Comparison of ENCODE assay signal across 24 mouse cellular contexts in genomic region chr15:4836354-4836753, GRCm38 (mm10).
"Had no signal": no experiment of that assay in that cellular context is flagged by ENCODE, and none has a peak within 500 bp of the region (broad histone marks: within the 10 kb centered on the region; RNA-seq: fewer than 3 reads in every experiment).

No protein-coding gene starts in this region.

- ATAC-seq: hindbrain, postnatal 0 days; intestine, embryonic 16.5 days had no signal

- DNase-seq: gastrocnemius, postnatal 14 days; gastrocnemius, postnatal 36 days; heart, adult 18-20 months; heart, postnatal 10 days; kidney, adult 11 months; kidney, adult 2 months; kidney, adult 9 months; kidney, postnatal 14 days; kidney, postnatal 4 days; liver; liver, embryonic 13.5 days had no signal

- H3K9ac ChIP-seq: heart, embryonic 12.5 days; hindbrain, embryonic 13.5 days; hindbrain, embryonic 15.5 days; kidney, embryonic 15.5 days; limb, embryonic 12.5 days; liver, embryonic 13.5 days had no signal

- H3K27ac ChIP-seq: heart, embryonic 10.5 days; hindbrain, embryonic 13.5 days; hindbrain, embryonic 15.5 days; hindbrain, postnatal 0 days; kidney, embryonic 15.5 days; kidney, postnatal 0 days; layer of hippocampus, adult 2 months; left cerebral cortex, adult 2 months; limb, embryonic 10.5 days; limb, embryonic 12.5 days; liver, embryonic 13.5 days had no signal

- H3K4me2 ChIP-seq: heart, embryonic 12.5 days; hindbrain, embryonic 13.5 days; hindbrain, embryonic 15.5 days; kidney, embryonic 15.5 days; limb, embryonic 12.5 days; liver, embryonic 11.5 days; liver, embryonic 13.5 days had no signal

- H3K36me3 ChIP-seq: heart, embryonic 10.5 days; heart, embryonic 12.5 days; hindbrain, embryonic 13.5 days; hindbrain, embryonic 15.5 days; kidney, embryonic 15.5 days; limb, embryonic 10.5 days; limb, embryonic 12.5 days; liver, embryonic 13.5 days had no signal

- H3K4me3 ChIP-seq: heart, embryonic 10.5 days; heart, embryonic 12.5 days; hindbrain, embryonic 13.5 days; hindbrain, embryonic 15.5 days; kidney, embryonic 15.5 days; layer of hippocampus, adult 2 months; left cerebral cortex, adult 2 months; limb, embryonic 10.5 days; limb, embryonic 12.5 days; liver, embryonic 13.5 days had no signal

- H3K4me1 ChIP-seq: heart, embryonic 10.5 days; heart, embryonic 12.5 days; hindbrain, embryonic 13.5 days; hindbrain, embryonic 15.5 days; kidney, embryonic 15.5 days; limb, embryonic 10.5 days; limb, embryonic 12.5 days; liver, embryonic 13.5 days had no signal

- H3K27me3 ChIP-seq: heart, embryonic 12.5 days; hindbrain, embryonic 13.5 days; hindbrain, embryonic 15.5 days; kidney, embryonic 15.5 days; limb, embryonic 12.5 days; liver, embryonic 13.5 days had no signal

- H3K9me3 ChIP-seq: heart, embryonic 10.5 days; hindbrain, embryonic 13.5 days; hindbrain, embryonic 15.5 days; kidney, embryonic 15.5 days; limb, embryonic 10.5 days; limb, embryonic 12.5 days; liver, embryonic 13.5 days had no signal
